Mouse (Mus musculus): ENCODE results near the gene Sgsm1.

The Sgsm1 gene

DNA sequence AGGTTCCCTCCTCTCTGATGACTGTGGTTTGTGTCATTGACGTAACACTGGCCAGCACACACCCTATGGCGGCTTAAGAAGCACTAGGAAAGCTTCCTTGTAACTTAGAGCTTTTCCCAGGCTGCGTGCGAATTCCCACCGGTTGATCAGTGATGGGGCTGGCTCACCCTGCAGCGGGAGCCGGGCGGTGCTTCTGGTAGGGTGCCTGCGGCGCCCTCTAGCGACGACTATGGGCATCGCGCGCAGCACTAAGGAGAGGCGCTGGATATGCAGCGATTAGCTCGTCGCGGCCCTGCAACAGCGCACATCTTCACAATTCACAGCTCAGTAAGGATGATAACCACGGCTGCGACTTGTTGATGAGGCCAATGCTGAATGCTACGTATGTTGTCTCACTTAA, 3.4 kb upstream of the Sgsm1 start:
- peak; percentile 89 for DNase-seq

GRCm38 (mm10) chr5:113309491-113310376, 852 bp downstream of the Sgsm1 start:
- no peak for DNase-seq

- DNase-seq = peak; percentile 95
Observed at GRCm38 (mm10) chr5:113306750-113307477, 3.7 kb downstream of the Sgsm1 start.

DNA sequence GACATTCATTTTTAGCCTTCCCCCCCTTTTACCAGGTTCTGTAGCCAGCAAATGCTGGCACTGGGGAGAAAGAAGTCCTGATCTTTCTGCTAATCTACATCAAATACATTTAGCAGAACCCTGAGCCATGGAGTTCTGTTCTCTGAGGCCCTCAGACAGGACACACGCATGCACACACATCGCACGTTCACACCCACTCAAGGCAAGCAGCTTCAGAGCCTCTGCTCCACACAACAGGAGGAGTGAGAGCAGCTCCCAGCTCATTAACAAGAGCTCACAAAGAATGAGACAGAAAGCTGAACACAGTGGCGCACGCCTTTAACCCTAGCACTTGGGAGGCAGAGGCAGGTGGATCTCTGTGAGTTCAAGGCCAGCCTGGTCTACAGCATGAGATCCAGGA, 6.1 kb downstream of the Sgsm1 start:
- DNase-seq = no peak

DNA sequence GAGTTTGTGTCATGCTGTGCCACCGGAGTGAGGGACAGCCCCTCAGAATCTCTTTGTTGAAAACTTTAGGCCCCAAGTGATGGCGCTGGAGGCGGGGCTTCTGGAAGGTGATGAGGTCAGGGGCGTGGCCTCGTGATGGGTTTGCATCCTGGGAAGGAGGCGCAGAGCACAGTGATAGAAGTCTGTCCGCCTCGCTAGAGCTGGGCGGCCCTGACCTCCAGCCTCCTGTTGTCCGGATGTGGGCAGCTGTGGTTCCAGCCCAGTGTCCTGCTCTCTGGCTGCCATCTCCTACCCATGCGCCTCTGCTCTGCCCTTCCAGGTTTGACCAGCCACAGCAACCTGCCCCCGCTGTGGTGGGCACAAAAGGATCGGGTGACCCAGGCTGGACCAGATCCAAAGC, 8.7 kb downstream of the Sgsm1 start:
- DNase-seq = peak; percentile 65

DNA sequence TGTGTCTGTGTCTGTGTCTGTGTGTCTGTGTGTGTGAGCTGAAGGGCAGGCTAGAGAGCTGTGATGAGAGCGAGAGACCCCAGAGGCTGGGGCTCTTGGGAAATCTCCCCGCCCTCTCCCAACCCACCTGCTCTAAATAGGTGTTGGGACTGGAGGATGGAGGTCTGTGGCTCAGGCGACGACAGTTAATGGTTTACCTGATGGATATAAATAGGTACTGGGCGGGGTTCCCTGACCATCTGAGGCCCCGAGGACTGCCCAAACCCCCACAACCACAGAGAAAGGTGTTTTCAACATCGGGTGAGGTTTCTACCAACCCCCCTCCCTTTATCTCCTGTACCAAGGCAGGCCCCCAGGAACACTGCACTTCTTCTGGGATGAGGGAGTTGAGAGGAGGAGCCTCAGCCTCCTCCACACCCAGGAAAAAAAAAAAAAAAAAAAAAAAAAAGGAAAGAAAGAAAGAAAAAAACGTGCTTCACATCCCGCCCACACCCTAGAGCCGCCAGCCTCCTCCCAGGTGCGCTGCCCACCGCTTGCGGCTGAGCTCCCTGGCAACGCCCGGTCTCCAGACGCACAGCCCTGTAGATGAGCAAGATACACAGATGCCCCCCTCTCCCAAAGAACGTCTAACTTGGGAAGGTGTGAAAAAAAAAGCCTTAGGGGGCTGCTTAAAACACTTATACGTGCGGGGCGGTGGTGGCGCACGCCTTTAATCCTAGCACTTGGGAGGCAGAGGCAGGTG, 10.3 kb downstream of the Sgsm1 start:
- no peak for DNase-seq

DNA sequence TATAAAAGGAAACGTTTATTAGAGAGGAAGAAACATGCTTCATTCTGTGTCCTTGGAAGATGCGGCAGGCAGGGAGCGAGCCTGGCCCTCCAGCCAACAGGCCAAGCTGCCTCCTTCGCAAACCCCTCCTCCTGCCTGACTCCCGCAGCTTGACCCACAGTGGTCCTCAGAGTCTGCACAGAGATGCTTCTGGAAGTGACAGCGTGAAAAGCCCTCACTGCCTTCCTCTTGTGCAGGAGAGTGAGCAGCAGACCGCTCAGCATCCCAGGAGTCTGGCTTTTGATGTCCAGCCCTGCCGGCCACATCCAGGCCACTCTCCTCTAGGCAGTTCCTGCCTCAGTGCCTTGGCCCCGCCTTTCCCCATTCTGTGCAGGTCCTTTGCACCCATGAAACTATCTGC, 11.2 kb downstream of the Sgsm1 start:
- DNase-seq = no peak

DNA sequence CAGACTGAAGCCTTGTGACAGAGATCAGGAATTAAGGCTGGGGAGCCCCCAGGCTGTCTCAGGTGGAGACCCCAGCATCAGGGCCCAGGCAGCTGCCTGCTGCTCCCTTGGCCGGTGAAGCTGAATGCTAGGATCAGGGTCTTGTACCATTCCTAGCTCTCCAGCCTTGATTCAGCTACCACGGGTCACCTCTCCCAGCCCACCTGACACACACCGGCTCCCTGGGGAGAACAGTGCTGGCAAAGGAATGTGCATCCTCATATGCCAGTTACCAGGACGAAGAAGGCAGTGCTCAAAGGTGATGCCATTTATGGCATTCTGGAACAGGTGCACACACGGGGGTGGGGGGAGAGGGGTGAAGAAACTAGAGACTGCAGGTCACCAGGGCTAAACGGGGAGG, 11.8 kb downstream of the Sgsm1 start:
- no peak for DNase-seq

DNA sequence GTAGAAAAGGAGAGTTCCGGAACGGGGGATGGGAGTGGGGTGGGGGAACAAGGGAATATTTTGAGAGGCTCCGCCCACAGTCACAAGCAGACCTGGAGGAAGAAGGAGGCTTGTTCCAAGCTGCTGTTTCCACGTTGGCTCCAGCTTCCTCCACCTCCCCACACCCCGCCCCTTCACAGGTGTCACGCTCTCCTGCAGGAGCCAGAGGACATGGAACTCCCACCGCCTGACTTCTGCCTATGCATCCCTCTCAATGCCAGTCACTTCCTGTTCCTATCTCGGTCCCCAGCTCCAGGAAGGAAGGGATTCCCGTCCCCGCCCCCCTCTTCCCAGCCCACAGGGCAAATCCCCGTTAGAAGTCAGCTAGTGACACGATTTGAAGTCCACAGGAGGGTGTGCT, 12.5 kb downstream of the Sgsm1 start:
- no peak for DNase-seq

GRCm38 (mm10) chr5:113295791-113296190, 14.8 kb downstream of the Sgsm1 start:
- peak; percentile 58 for DNase-seq

DNA sequence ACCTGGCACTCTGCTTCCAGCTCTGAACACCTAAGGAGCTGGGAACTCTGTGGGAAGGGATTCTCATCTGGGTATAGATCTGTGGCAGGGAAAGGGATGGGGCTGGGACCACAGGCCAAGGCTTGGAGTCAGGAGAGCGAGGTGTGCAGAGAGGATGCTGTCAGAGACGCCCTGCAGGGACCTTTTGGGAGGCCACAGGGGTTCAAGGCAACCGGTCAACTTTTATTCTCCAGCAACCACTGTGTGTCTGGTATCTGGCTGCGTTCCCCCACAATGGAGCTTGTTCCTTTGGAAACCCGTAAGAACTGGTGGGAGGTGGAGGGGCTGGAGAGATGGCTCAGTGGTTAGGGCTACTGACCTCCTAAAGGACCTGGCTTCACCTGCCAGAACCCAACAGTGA, 16.0 kb downstream of the Sgsm1 start:
- no peak for DNase-seq

DNA sequence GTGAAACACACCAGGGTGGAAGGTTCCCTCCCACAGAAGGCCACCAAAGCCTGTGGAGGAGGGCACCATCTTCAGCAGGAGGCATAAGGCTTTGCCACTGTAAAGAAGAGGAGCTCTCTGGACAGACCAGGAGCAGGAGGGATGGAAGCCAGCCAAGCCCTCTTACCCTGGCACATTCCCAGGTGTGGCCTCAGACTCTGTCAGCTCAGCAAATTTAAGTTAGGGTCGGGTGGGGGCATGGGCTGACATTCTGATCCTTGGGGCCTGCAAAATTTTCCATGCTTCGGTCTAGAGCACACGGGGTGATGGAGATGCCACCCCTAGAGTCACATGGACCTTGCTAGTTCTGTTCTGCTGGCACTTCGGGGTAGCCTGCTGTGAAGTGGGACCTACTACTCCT, 17.1 kb downstream of the Sgsm1 start:
- DNase-seq = no peak

GRCm38 (mm10) chr5:113292832-113293231, 17.8 kb downstream of the Sgsm1 start:
- DNase-seq = no peak

- peak; percentile 65 for DNase-seq
Observed at GRCm38 (mm10) chr5:113292179-113292578, 18.4 kb downstream of the Sgsm1 start.

DNA sequence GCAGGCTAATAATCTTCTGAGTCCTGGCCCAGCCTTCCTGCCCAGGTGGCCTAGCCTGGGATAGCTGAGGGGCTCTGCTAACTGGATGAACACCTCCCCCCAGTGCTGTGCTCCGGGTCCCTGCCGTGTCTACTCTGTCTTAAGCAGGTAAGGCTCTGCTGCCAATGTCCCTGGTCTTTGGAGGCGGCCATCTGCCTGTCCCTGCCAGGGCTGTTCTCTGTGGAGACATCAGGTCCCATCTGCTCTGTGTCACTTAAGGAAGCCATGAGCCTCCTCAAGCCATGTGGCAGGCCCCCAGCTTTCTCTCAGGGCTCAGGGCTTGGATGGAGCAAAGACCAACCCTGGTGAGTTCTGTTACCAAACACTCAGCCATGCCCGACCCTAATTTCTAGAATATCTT, 19.5 kb downstream of the Sgsm1 start:
- no peak for DNase-seq

DNA sequence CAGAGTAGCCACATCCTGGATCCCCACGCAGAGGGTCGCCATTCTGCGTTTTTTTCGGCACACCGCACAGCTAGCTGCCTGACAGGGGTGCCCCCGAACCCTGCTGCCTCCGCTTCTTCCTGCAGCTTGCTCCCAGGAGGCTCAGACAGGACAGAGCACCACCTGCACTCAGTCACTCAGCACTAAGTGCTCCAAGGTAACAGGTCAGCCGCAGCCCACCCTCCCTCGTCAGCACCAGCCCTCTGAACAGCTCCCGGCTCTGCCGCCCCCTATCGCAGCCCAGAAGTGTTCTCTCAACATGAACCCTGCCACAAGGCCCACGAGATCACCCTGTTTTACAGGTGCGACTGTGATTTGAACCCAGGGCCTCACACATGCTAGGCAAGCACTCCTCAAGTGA, 20.4 kb downstream of the Sgsm1 start:
- no peak for DNase-seq

GRCm38 (mm10) chr5:113288490-113288889, 22.1 kb downstream of the Sgsm1 start:
- no peak for DNase-seq

DNA sequence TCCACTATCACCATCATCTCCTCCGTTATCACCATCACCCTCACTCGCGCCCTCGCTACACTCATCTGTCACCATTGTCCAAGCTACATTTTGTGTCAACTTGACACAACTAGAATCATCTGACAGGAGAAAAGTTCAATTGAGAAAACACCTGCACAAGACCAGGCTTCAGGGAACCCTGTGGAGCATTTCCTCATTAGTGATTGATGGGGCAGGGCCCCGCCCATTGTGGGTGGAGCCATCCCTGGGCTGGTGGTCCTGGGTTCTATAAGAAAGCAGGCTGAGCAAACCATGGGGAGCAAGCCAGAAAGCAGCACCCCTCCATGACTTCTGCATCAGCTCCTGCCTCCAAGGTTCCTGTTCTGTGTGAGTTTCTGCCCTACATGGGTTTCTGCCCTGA, 22.8 kb downstream of the Sgsm1 start:
- no peak for DNase-seq

DNA sequence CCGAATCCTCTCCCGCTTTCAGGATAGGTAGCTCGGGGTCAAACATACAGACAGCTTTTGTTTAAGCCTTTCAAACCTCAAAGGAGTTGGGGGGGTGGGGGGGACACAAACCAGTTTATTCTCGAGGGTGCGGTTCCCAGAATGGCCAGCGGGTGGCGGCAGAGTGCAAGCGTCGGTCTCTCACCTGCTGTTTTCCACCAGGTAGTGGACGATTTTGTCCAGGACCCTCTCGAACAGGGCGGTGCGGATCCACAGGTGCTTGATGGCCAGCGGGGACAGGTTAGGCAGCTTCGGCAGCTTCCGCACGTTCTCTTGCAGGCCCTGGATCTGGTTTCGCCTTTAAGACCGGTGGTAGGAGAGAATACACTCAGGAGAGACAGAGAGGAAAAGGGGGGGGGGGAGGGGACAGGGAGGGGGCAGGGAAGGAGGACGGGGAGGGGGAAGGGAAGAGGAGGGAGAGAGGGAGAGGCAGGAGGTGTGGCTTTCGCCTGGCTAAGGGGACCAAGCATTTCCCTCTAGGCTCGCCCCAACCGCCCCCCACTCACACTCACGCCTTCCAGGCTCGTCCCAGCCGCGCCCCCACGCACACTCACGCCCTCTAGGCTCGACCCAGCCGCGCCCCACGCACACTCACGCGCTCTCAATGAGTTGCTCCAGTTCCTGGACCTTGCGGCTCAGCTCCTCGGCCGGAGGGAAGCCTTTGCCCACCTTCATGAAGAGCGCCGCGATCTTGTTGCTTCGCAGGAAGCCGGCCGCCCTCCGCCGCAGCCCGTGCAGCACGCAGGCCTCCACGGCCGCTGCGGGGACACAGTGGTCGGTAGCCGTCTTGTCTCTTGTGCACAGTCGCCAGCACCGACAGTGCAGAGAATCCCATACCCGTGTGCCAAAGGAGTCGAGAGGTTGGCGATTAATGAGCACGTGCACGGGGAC, 23.7 kb downstream of the Sgsm1 start:
- peak; percentile 73 for DNase-seq

- no peak for DNase-seq
Observed at GRCm38 (mm10) chr5:113286048-113286447, 24.5 kb downstream of the Sgsm1 start.

GRCm38 (mm10) chr5:113285541-113285940, 25.0 kb downstream of the Sgsm1 start:
- no peak for DNase-seq

- no peak for DNase-seq
Observed at GRCm38 (mm10) chr5:113283726-113284125, 26.9 kb downstream of the Sgsm1 start.
